Mouse (Mus musculus): ENCODE measurements around the gene Ighmbp2.
A peak's percentile ranks its signal among the peaks of the same experiment; 100 is the strongest.

DNA sequence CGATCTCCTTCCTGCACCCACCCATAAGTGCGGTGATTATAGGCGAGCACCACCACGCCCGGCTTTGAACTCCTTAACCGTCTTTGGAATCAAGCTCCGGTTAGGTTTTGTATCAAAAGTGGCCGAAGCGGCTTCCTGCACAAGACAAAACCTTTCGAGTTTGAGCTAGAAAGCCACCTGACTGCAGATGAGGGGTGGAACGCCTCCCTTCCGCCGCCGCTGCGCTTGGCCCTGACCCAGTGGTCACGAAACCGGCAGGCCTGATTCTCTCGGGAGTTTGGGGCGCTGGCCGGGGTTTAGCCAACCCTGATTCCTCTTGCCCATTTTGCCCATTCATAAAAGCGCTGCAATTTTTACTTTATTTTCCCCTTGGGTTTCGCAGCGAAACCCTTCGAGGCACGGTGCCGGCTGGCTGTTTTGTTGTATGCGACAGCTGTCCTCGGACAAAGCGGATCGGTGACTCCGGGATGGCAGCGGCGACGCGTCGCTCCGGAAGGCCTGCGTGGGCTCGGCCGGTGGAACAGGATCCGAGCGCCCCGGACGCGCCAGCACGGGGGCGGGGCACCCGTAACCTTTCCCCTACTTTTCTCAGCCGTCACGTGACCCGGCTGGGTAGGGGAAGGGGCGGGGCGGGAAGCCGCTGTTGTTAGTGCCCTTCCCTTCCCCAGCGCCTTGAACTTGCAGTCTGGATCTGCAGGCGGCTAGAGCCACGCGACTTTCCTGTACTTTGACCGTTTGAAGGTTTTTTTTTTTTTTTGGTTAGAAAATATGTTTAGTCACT is 42.3 kb upstream of the Ighmbp2 start:
- TF ChIP-seq CTCF (IDR thresholded peaks at IDR 0.05): no peak
- TF ChIP-seq EP300 (IDR thresholded peaks at IDR 0.05): peak; percentile 50

All from lung, postnatal 0 days (tissue).